Mouse (Mus musculus): ENCODE data around the gene Gnb3.
"Not testable (repeated sequence)": the region's sequence is repeated elsewhere in the genome, so short reads cannot be mapped to it uniquely, and the experiment has no call there.

Gene Gnb3

GRCm38 (mm10) chr6:124856916-124857839, 17.1 kb upstream of the Gnb3 start, which contains the start of gene P3h3:
Gene P3h3, minus strand, starts transcription at chr6:124857752.
- DNase-seq, result peak; percentile 76 to 87

DNA sequence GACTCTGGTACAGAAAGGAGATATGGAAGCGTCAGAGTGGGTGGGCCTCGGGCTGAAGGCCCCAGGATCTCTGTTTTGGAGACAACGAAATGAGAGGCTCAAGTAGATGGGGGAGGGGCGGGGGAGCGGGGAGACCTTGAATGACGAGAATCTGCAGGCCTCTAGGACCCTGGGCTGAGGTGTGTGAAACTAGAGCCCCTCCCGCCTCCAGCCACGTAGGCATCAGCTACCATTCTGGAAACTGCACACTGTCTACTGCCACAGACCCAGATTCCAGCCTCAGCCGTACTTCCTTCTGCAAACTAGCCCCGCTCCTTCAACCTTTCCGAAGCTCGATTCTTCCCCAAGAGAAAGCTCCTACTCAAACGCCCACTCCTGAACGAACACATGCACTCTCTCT, 16.2 kb upstream of the Gnb3 start:
- no peak for DNase-seq

GRCm38 (mm10) chr6:124854647-124855046, 14.6 kb upstream of the Gnb3 start:
- DNase-seq, result no peak

DNA sequence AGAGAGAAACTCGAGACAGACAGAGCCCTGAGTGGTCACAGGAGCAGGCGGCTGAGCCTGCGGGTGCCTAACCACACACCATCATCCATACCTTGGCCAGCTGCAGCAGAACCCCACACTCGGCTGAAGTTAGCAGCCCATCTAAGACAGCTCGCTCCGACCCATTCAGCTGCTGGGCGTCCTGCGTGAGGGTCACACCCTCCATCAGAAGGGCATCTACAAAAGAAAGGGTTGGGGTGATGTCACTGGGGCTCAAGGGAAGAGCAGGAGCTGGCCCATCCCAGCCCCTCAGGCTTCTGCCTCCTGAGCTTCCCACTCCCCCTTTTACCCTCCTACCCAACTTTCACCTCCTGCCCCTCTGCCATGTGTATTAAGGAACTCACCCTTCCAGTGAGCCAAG, 10.5 kb upstream of the Gnb3 start:
- no peak for DNase-seq

GRCm38 (mm10) chr6:124847305-124847704, 7.2 kb upstream of the Gnb3 start:
- peak; percentile 87 to 93 for DNase-seq

DNA sequence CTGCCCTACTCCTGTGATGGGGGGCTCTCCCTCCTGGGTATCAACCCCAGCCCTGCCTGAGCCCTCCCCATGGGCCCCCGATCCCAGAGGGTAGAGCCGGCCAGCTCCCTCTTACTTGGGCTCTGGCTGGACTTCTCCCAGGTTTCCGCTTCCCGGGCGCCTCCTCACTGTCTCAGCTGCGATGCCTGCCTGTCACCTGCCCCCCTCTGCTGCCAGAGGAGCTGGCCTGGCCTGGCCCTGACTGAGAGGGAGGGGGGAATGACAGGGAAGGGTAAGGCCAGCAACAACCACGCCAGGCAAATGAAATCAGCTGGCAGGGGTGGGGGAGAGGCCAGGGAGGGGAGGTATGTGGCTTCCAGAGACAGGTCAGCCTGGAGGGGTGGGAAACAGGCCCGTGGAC, 270 bp downstream of the Gnb3 start:
- DNase-seq, result no peak

DNA sequence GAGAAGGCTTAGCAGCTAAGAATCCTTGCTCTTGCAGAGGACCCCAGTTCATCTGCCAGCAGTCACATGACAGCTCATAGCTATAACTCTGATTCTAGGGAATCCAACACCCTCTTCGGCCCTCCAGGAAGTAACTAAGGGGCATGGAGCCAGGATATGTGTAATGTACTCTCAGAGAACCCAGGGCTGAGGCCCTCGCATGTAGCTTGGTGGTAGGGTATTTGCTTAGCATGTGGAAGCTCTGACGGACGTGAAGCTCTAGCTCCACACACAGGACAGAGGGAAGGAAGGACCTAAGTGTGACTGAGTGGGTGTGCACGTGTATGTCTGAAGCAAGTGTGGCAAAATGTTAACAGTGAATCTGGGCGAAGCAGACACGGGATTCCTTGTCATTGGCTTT, 3.7 kb downstream of the Gnb3 start:
- DNase-seq, result no peak

GRCm38 (mm10) chr6:124835531-124835930, 4.5 kb downstream of the Gnb3 start:
- DNase-seq, result no peak

DNA sequence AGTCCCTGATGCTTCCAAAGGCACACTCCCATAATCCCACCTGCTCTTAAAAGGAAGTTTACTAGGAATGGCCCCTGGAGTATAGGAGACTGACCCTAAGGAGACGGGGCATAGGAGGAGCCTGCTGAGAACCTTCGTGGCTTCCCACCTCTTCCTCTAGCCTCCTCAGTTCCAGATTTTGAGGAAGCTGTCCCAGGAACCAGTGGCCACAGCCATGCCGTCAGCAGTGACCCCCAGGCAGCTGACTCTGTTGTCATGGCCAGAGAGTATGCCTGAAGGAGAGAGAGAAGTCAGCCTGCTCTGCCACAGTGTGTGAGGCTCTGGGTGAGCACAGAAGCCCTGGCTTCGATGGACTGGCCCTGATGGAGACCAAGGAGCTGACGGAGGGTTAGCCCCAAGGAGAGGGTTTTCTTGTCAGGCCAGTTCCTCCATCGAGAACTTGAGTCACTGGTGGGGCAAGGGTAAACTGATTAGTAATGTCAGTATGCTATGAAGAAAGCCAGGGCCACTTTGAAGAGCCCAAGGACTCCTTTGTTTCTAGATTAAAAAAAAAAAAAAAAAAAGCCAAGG, 5.5 kb downstream of the Gnb3 start:
- no peak for DNase-seq

- no peak for DNase-seq
Measured at GRCm38 (mm10) chr6:124831649-124832048, 8.4 kb downstream of the Gnb3 start.

DNA sequence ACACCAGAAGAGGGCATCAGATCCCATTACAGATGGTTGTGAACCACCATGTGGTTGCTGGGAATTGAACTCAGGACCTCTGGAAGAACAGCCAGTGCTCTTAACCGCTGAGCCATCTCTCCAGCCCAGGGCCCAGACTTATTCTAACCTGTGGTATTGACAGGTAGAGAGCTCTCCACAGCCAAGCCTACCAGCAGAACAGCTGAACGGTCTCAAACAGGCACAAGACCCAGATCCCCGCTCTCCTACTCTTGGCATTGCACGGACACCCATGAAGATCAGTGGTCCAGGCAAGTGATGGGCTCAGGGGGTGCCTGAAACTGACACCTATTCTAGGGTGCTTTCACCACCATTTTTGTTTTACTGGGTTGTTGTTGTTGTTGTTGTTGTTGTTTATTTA, 8.9 kb downstream of the Gnb3 start:
- DNase-seq, result not testable (repeated sequence)

DNA sequence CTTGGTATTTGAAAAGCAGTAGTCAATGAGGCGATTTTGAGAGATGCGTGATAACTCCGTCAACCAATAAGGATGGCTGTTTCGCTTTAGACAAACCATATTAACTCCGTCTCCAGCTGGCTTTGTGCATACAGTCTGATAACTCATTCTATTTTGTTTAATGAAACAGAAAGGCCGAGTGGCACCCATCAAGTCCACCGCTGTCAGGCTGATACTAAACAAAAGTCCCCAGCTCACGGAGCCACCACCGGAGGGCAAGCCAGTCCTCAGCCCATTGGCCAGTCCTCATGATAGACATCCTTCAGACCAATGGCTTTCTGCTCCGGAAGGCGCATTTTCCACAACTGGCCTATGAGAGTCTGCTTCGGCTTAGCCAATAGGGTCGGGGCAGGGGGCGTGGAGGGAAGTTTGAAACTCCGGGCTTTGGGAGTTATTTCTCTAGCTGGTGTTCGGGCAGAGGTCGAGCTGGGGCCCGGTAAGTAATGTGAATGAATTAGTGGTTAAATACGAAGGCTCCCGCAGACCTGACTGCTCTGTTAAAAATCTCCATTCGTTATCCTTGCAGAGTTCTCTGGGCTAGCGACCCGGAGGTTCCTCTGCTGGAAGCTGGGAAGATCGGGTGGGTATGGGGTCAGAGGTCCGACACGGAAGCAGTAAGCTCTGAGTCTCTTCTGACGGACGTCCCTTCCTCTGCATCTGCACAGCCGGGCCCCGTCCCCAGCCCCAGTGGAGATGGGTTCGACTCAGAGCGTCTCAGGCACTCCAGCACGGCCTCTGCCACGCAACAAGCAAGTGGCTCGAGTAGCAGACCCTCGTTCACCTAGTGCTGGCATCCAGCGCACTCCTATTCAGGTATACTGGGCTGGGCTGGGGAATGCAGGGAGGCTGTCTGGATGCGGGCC, 10.0 kb downstream of the Gnb3 start:
- DNase-seq, result peak; percentile 96 to 98

DNA sequence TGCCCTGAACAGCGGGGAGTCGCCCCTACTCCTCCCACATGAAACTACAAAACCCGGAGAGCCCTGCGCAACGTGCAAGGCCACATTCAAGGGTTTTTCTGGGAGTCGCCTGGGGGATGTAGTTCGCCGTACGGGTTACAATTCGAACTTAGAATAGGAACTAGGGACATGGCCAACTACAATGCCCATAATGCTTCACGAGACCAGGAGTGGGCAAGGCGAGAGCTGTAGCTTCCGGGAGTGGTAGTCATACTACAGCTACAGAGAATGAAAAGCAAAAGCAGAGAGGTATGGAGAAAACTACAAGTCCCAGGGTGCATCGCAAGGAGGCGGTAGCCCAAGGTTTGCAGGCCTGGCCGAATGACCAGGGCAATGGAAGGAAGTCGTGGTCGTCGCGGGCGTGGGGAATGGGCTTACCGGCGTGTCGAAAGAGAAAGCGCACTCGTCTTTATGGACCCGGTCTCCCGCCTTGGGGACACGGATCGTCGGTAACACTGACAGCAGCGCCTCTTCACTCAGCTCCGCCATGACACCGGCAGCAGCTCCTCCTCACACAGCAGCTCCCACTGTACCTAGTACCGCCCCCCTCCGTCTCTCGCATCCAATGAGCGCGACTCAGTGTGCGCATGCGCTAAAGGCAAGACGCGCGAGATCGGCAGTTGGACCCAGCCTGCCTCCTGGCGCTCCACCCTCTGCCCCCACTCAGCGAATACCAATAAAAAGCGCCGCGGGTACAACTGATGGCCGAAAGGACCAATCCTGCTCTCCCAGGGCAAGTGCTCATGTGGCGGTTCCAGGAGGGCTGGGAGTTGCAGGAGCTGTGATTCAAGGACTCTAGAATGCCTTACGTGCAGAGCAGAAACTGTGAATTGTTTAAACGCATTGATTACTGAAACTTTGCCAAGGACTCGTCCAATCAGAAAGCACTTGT, 10.9 kb downstream of the Gnb3 start, which contains the start of the genes Usp5 and Cdca3:
TSS of gene Usp5 (minus strand) at position 617 of the 931 bp plus-strand sequence.
TSS of gene Cdca3 (plus strand) at position 680 of the 931 bp plus-strand sequence.
- peak; percentile 98 to 100 for DNase-seq

DNA sequence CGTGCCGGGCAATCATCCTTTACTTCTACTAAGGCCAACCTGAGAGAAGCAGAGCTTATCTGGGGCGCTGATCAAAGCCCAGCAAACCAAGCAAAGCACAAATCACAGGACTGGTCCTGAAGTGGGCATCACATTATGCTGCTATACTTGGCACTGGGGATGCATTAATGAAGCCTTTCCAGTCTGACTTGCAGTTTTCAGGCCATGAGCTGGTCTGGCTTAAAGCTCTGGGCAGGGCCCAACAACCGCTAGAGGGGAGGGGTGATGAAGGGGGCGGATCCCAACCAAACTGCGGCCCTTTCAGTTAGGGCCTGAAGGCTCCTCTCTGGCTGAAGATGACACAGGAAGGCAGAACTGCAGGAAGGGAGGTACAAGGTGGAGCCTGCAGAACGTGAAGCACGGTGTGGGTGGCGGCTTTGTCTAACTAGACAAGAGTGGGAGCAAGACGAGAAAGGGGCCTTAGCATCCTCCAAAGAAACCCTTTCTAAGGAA, 11.9 kb downstream of the Gnb3 start:
- DNase-seq, result peak; percentile 53 to 75

GRCm38 (mm10) chr6:124822049-124822448, 18.0 kb downstream of the Gnb3 start:
- no peak for DNase-seq

DNA sequence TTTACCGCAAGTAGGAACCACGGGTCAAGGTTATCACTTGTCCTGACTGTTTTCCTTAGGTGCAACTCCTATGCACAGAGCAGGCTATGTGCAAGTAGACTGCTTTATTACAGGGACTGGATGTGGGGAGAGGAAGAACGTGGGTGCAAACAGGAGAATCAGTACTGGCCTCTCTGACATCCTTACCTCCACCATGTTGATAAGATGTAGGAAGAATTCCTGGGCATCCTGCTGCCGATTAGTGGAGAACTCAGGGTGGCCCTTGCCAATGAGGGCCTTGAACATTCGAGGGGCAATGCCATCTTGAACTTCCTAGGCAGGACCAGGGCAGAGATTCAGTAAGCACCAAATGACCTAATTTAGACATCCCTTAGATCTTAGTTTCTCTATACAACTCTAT, 19.2 kb downstream of the Gnb3 start:
- DNase-seq, result no peak

DNA sequence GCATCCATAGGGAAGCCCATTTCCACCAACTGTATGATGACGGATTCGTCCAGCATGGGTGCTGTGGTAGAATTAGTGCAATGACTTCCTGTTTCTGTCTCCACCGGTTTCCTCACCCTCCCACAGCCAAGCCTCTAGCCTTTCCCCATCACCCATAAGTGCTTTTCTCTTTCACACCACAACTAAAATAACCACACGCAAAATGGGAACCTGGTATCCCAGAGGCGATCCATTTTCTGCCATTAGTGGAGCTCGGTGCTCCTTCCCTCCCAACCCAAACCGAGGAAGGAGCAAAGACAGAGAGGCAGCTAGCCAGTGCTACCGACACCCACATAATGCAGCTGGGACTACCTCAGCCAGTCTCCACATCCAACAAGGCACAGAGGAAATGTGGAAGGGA, 22.1 kb downstream of the Gnb3 start:
- no peak for DNase-seq

DNA sequence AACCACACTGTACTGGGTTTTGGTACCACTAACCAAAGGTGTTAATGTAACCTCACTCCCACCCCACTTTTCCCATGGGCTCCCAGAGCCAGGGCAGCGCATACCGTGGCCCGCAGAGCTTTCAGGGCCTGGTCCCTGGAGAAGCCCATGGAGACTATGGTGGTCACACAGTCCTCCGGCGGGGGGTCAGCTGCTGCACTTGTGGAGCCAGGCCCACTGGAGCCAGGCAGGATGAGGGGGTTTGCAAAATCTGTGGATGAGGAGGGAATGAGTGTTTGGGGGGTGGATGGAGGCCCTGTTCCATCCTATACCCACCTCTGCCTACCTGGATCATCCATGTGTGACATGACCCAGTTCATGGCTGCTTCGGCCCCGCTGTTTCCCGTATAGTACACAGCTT, 22.5 kb downstream of the Gnb3 start:
- DNase-seq, result no peak

GRCm38 (mm10) chr6:124817125-124817524, 22.9 kb downstream of the Gnb3 start:
- no peak for DNase-seq

GRCm38 (mm10) chr6:124816611-124817010, 23.5 kb downstream of the Gnb3 start:
- DNase-seq, result no peak
